Mouse (Mus musculus) left cerebral cortex, postnatal 10 days (tissue): ENCODE measurements around the gene Gprin3. TPM values are rescaled to one million over a fixed set of nuclear protein-coding genes. Genes with fewer than 3 reads are reported as not detected.
"Not testable (repeated sequence)": the region's sequence is repeated elsewhere in the genome, so short reads cannot be mapped to it uniquely, and the experiment has no call there.

ENCODE experiments used
- DNase-seq, 2 experiments: peaks; one replicate each; pipeline ENCODE4 v3.0.0; 2021 to 2022; ENCODE audit warnings: low spot score in 2 of 2, mixed read lengths in 1 of 2; ENCODE audit errors: extremely low spot score in 1 of 2
- intact Hi-C: fragments of 180-260 bp; cut with DNase I; formaldehyde crosslinking; loops from one replicate; pipeline ENCODE4 v1.15.1; 2025
- total RNA-seq, 2 experiments: library from RNA; stranded (reverse); gene quantifications; 2 replicates each; pipeline ENCODE4 v1.2.3; 2021

Gprin3 gene
- total RNA-seq, 2 experiments from 2014 or later = 16.8 to 18.3 TPM

DNA sequence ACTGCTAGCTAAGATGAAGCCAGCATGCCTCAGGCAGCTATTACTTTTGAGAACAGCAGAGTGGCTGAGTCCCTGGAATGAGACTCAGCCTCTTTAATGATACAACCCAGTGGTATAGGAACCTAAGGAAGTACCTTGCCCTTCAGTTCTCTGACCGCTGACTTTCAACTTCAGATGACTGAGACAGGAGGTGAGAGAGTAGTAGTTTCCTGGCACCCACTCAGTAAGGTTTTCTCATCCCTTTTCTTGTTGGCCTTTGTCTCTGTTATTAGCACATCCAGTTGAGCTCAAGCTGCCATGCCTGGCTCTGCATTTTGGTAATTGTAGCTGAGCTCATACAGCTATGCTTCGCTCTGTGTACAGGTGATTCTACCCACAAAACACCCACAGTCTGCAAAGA, 62.8 kb downstream of the Gprin3 start:
- no peak for DNase-seq
- intact Hi-C loops = no loop called here

GRCm38 (mm10) chr6:59354943-59355342, 71.2 kb downstream of the Gprin3 start:
- DNase-seq = no peak
- intact Hi-C loops = no loop called here

DNA sequence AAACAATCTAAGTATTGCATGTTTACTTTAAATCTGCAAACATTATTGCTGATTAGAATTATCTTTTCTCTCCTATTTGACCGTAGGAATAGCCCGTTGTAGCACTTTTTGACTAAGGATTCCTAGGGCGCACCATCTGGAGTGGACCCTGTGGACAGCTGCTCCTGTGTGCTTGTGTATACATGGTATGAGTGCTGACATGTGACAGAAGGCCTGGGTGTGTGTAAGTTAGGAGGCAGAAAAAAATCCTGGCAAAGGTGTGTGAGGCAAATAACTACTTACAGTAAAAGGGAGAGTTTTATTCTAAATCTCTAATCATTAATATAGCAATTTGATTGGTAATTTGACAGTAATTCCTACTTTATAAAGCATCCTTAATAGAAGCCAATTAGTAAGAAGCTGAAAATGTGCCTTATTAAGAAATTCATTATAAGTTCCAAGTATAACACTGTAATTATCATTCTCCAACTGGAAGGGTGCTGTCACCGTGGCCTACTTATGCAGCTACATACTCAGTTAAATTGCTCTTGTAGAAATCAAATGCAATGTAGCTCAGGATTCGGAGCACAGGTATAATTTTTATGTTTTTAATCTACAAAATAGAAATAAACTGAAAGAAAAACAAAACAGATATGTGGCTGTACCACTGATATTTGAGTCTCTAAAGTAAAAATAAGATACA, 74.8 kb downstream of the Gprin3 start:
- intact Hi-C loops = no loop called here
- DNase-seq = no peak

DNA sequence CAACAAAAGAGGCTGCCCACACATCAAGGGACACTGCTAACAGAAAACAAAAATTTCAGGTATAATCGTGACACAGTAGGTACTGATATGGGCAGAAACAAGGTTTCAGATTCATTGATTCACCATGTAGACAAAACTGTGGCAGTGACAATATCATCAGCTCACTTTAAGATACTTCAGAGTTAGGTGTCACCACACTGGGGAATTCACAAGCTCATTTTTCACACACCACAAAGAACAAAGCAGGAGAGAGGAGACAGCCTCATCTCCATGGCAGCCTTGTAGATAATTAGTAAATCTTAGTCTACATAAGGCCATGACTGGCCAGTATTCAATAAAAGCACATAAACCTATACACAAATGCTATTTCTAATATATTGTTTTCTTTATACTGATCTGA, 77.4 kb downstream of the Gprin3 start:
- intact Hi-C loops = no loop called here
- no peak for DNase-seq

DNA sequence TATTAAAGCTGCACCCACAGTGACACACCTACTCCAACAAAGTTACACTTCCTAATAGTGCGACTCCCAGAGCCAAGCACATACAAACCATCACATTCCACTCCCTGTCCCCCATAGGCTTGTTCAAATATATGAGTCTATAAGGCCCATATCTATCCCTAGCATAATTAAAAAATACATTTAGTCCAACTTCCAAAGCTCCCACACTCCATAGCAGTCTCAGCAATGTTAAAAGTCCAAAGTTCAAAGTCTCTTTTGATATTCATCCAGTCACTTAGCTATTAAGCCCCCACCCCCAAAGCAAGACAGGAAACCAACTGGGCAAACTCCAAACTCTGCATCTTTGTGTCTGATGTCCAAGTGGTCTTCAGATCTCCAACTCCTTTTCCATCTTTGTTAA, 84.9 kb downstream of the Gprin3 start:
- intact Hi-C loops = no loop called here
- DNase-seq = no peak

DNA sequence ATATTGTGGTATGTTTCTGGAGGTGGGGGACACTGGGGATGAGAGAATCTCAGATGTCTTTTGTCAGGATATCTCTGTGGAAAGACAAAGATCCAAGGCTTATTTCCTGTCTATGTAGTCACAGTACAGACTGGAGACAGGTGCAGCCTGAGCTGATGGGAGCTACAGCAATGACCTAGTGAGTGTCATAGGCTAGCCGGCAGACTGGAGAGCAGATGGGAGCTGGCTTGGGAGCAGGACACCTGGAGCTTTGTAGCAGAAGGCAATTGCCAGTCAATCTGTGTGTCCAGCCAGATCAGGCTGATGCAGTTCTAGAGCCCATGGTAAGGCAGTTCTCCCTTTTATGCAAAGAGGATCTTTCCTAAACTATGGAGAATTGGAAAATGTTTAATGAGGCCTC, 97.8 kb downstream of the Gprin3 start:
- DNase-seq = no peak
- intact Hi-C loops = no loop called here

DNA sequence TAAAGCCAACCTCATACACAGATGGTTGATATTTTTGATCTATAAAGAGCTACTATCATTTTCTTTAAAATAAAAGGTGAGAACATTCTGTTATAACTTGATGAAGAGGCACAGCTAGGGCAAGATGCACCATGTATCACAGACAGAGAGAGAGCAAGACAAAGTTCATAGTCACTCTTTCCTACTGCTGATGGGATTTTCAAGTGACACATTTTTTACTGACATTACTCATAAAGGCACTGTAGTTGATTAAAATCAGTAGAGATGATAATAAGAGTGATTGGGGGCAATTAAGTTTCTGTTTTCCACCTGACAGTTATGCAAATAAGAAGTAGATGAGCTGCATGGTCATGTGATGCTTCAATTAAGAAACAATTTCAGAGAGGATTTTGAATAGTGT, 110.2 kb downstream of the Gprin3 start:
- intact Hi-C loops = no loop called here
- DNase-seq = no peak

- DNase-seq = no peak
- intact Hi-C loops = no loop called here
These were observed 111.0 kb downstream of the Gprin3 start for GRCm38 (mm10) chr6:59315090-59315489.

DNA sequence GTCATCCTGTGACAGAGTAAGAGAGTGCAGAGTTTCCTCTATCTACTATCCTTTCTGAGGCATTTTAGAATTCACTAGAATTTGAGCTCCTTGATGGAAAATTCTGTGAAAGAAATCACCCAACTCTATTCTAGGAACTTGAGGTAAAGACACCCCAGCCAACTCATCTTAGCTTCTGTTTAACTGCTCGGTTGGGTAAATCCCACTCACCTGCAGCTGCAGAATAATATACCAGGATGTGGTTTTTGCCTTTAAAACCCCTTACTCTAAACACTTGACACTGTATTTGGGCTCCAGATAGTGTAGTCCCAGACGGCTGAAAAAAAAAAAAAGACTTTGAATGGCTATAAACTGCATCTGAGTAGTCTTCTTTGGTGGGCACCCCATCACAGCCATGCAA, 112.9 kb downstream of the Gprin3 start:
- intact Hi-C loops = no loop called here
- no peak for DNase-seq

DNA sequence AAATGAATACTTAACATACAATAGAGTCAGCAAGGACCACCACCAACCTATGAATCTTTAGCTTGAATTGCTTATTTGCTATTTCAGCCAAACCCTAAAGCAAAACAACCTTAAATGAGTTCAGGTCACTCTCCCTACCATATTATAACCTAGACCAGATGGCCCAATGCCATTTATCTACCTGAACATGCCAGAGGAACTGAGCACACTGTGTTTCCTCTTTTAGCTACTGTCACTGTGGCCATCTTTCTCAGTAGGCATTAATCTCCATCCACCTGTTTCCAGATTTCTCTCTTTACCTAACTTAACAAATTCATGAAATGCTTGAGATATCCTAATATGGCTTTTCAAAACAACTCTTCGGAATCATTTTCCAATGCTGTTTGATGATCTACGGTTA, 114.9 kb downstream of the Gprin3 start:
- no peak for DNase-seq
- intact Hi-C loops = no loop called here

- DNase-seq, intact Hi-C loops: not testable (repeated sequence)
These were observed 121.7 kb downstream of the Gprin3 start for GRCm38 (mm10) chr6:59304235-59304942.

GRCm38 (mm10) chr6:59303031-59303430, 123.1 kb downstream of the Gprin3 start:
- DNase-seq = no peak
- intact Hi-C loops = no loop called here

Other genes starting within 250 kb of the Gprin3 start
- 10 to 100 TPM; 10.4 to 12.0 TPM for gene Tigd2, start 217.4 kb downstream of the Gprin3 start, total RNA-seq